Mouse (Mus musculus): ENCODE data around the gene Top2a. TPM values are rescaled to one million over a fixed set of nuclear protein-coding genes. Genes with fewer than 3 reads are reported as not detected.

The Top2a gene
- polyA plus RNA-seq (2016; fragmentation: Nextera tagmentation; extraction: Ambion mirVana) = 305 and 311 TPM in 2 replicates

- H3K9me3 ChIP-seq = no peaks in the 10 kb centered on the region
- H3K4me2 ChIP-seq (replicated peaks) = peak within 1 kb of the TSS; percentile 65
- peak within 1 kb of the TSS; percentile 80 for H3K9ac ChIP-seq (replicated peaks)
- peaks cover 27% of the 10 kb centered on the region for H3K4me1 ChIP-seq
- peaks cover 26% of the 10 kb centered on the region for H3K36me3 ChIP-seq
- under 1% methylated on average over 54 of the region's 54 CpGs for WGBS
- H3K27ac ChIP-seq (replicated peaks) = peak within 1 kb of the TSS; percentile 44; the same call in 1 of the 2 replicates
- ATAC-seq (ENCODE audit: low FRiP score, low read depth) = peak; percentile 95
- peak within 1 kb of the TSS; percentile 76 for H3K4me3 ChIP-seq
- no peaks in the 10 kb centered on the region for H3K27me3 ChIP-seq
These were observed at the start of gene Top2a for GRCm38 (mm10) chr11:99023500-99024467. Gene Top2a, minus strand, starts transcription at chr11:99024189.

GRCm38 (mm10) chr11:99073781-99074180 is 49.8 kb upstream of the Top2a start:
- H3K36me3 ChIP-seq = no peaks in the 10 kb centered on the region
- H3K9me3 ChIP-seq = no peaks in the 10 kb centered on the region
- ATAC-seq (ENCODE audit: low FRiP score, low read depth) = no peak
- WGBS = 63% methylated on average over 5 of the region's 5 CpGs
- H3K9ac ChIP-seq (replicated peaks) = no peak overlapping the region
- H3K27me3 ChIP-seq = no peaks in the 10 kb centered on the region; the same call in 1 of the 2 replicates
- no peak overlapping the region for H3K27ac ChIP-seq (replicated peaks)
- no peak overlapping the region for H3K4me2 ChIP-seq (replicated peaks)
- no peak overlapping the region for H3K4me3 ChIP-seq
- H3K4me1 ChIP-seq = peaks cover 13% of the 10 kb centered on the region

DNA sequence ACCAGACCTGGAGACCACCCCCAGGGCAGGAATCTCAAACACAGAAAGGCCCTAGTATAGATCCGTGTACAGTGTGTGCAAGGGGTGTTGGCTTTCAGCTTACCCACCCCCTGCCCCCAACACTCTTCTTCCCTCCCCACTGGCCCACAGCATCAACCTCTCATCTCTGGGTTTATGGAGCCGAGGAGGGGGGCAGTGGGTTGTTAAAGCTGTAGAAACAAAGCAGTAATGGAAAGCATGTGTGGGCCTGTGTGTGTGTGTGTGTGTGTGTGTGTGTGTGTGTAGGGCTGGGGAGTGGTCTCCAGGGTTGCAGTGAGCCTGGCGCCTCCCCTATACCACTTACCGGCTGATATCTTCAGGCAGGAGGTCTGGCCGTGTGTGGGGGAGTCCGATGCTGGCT is 47.9 kb upstream of the Top2a start:
- H3K4me1 ChIP-seq = peaks cover 13% of the 10 kb centered on the region
- no peak overlapping the region for H3K9ac ChIP-seq (replicated peaks)
- no peaks in the 10 kb centered on the region; the same call in 1 of the 2 replicates for H3K27me3 ChIP-seq
- H3K4me2 ChIP-seq (replicated peaks) = no peak overlapping the region
- 50% methylated on average over 6 of the region's 6 CpGs for WGBS
- peak overlapping the region; percentile 15; the same call in 1 of the 2 replicates for H3K27ac ChIP-seq (replicated peaks)
- ATAC-seq (ENCODE audit: low FRiP score, low read depth) = no peak
- no peaks in the 10 kb centered on the region for H3K9me3 ChIP-seq
- no peaks in the 10 kb centered on the region for H3K36me3 ChIP-seq
- H3K4me3 ChIP-seq = no peak overlapping the region

- WGBS = 93% methylated on average over 5 of the region's 5 CpGs
- Histone ChIP-seq H3K9ac (replicated peaks) (no peak overlapping the region), H3K27ac (replicated peaks) (no peak overlapping the region), H3K4me2 (replicated peaks) (no peak overlapping the region), H3K4me1 (peaks cover 13% of the 10 kb centered on the region), H3K36me3 (no peaks in the 10 kb centered on the region), H3K4me3 (no peak overlapping the region), H3K9me3 (no peaks in the 10 kb centered on the region), H3K27me3 (no peaks in the 10 kb centered on the region; the same call in none of the 2 replicates)
- ATAC-seq (ENCODE audit: low FRiP score, low read depth) = no peak
These were observed 44.5 kb upstream of the Top2a start for GRCm38 (mm10) chr11:99068455-99068854.

DNA sequence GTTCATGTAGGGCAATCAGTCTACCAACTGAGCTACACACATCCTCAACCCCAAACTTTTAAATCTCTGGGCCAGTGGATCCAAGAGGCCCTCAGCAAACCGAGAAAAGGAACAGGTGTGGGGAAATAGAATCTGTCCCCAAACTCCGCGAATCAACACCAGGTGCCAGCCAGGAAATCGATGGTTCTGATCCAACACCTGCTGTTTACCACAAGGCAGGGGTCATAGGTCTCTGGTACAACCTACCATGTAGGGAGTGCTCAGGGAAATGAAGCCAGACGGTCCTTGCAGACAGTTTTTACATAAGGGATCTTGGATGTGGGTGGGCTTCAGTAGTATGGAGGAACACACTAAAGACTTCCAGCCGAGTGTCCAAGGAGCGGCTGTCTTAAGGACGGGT is 43.6 kb upstream of the Top2a start:
- Histone ChIP-seq H3K4me2 (replicated peaks) (no peak overlapping the region), H3K27ac (replicated peaks) (no peak overlapping the region), H3K4me3 (no peak overlapping the region), H3K9me3 (no peaks in the 10 kb centered on the region), H3K27me3 (no peaks in the 10 kb centered on the region; the same call in none of the 2 replicates), H3K9ac (replicated peaks) (no peak overlapping the region), H3K36me3 (no peaks in the 10 kb centered on the region), H3K4me1 (peaks cover 13% of the 10 kb centered on the region)
- no peak for ATAC-seq (ENCODE audit: low FRiP score, low read depth)
- WGBS = 91% methylated on average over 8 of the region's 8 CpGs

GRCm38 (mm10) chr11:99065979-99066378 is 42.0 kb upstream of the Top2a start:
- Histone ChIP-seq H3K9ac (replicated peaks) (no peak overlapping the region), H3K9me3 (no peaks in the 10 kb centered on the region), H3K4me2 (replicated peaks) (no peak overlapping the region), H3K4me3 (no peak overlapping the region), H3K4me1 (no peaks in the 10 kb centered on the region), H3K27me3 (peaks cover 6% of the 10 kb centered on the region; the same call in 1 of the 2 replicates), H3K27ac (replicated peaks) (no peak overlapping the region), H3K36me3 (no peaks in the 10 kb centered on the region)
- 37% methylated on average over 2 of the region's 2 CpGs for WGBS
- 0 out of 2 replicates have a peak, but pooled peaks have one; percentile 44 for ATAC-seq (ENCODE audit: low FRiP score, low read depth)

- no peaks in the 10 kb centered on the region for H3K4me1 ChIP-seq
- H3K27ac ChIP-seq (replicated peaks) = no peak overlapping the region
- ATAC-seq (ENCODE audit: low FRiP score, low read depth) = no peak
- no peak overlapping the region for H3K4me2 ChIP-seq (replicated peaks)
- H3K4me3 ChIP-seq = no peak overlapping the region
- H3K9ac ChIP-seq (replicated peaks) = no peak overlapping the region
- no peaks in the 10 kb centered on the region for H3K9me3 ChIP-seq
- peaks cover 6% of the 10 kb centered on the region; the same call in 1 of the 2 replicates for H3K27me3 ChIP-seq
- WGBS = 77% methylated on average over 3 of the region's 3 CpGs
- H3K36me3 ChIP-seq = no peaks in the 10 kb centered on the region
These were observed 41.4 kb upstream of the Top2a start for GRCm38 (mm10) chr11:99065353-99065752.

- Histone ChIP-seq H3K27ac (replicated peaks) (no peak overlapping the region), H3K9ac (replicated peaks) (peak overlapping the region; percentile 34; the same call in 1 of the 2 replicates)
- WGBS = 35% methylated on average over 8 of the region's 8 CpGs
These were observed 39.6 kb upstream of the Top2a start for GRCm38 (mm10) chr11:99063406-99064131.

GRCm38 (mm10) chr11:99062661-99063060 is 38.7 kb upstream of the Top2a start:
- H3K9ac ChIP-seq (replicated peaks) = no peak overlapping the region
- H3K27me3 ChIP-seq = peaks cover 6% of the 10 kb centered on the region; the same call in 1 of the 2 replicates
- WGBS = 77% methylated on average over 7 of the region's 7 CpGs
- ATAC-seq (ENCODE audit: low FRiP score, low read depth) = no peak
- no peaks in the 10 kb centered on the region for H3K4me1 ChIP-seq
- H3K4me3 ChIP-seq = no peak overlapping the region
- peaks cover 8% of the 10 kb centered on the region; the same call in 1 of the 2 replicates for H3K9me3 ChIP-seq
- no peaks in the 10 kb centered on the region for H3K36me3 ChIP-seq
- H3K4me2 ChIP-seq (replicated peaks) = no peak overlapping the region
- no peak overlapping the region for H3K27ac ChIP-seq (replicated peaks)

More at GRCm38 (mm10) chr11:99063406-99064131, 39.6 kb upstream of the Top2a start:
- H3K36me3 ChIP-seq = no peaks in the 10 kb centered on the region
- H3K4me2 ChIP-seq (replicated peaks) = no peak overlapping the region
- H3K4me1 ChIP-seq = no peaks in the 10 kb centered on the region
- peaks cover 6% of the 10 kb centered on the region; the same call in 1 of the 2 replicates for H3K27me3 ChIP-seq
- H3K9me3 ChIP-seq = peaks cover 8% of the 10 kb centered on the region; the same call in 1 of the 2 replicates
- H3K4me3 ChIP-seq = no peak overlapping the region
- no peak for ATAC-seq (ENCODE audit: low FRiP score, low read depth)

- H3K4me1 ChIP-seq = peaks cover 9% of the 10 kb centered on the region
- H3K9me3 ChIP-seq = peaks cover 8% of the 10 kb centered on the region; the same call in 1 of the 2 replicates
- 93% methylated on average over 3 of the region's 3 CpGs for WGBS
- ATAC-seq (ENCODE audit: low FRiP score, low read depth) = no peak
- no peak overlapping the region for H3K27ac ChIP-seq (replicated peaks)
- H3K9ac ChIP-seq (replicated peaks) = no peak overlapping the region
- H3K27me3 ChIP-seq = peaks cover 6% of the 10 kb centered on the region; the same call in 1 of the 2 replicates
- no peak overlapping the region for H3K4me3 ChIP-seq
- H3K36me3 ChIP-seq = no peaks in the 10 kb centered on the region
- H3K4me2 ChIP-seq (replicated peaks) = no peak overlapping the region
These were observed 36.4 kb upstream of the Top2a start for GRCm38 (mm10) chr11:99060435-99060834.

DNA sequence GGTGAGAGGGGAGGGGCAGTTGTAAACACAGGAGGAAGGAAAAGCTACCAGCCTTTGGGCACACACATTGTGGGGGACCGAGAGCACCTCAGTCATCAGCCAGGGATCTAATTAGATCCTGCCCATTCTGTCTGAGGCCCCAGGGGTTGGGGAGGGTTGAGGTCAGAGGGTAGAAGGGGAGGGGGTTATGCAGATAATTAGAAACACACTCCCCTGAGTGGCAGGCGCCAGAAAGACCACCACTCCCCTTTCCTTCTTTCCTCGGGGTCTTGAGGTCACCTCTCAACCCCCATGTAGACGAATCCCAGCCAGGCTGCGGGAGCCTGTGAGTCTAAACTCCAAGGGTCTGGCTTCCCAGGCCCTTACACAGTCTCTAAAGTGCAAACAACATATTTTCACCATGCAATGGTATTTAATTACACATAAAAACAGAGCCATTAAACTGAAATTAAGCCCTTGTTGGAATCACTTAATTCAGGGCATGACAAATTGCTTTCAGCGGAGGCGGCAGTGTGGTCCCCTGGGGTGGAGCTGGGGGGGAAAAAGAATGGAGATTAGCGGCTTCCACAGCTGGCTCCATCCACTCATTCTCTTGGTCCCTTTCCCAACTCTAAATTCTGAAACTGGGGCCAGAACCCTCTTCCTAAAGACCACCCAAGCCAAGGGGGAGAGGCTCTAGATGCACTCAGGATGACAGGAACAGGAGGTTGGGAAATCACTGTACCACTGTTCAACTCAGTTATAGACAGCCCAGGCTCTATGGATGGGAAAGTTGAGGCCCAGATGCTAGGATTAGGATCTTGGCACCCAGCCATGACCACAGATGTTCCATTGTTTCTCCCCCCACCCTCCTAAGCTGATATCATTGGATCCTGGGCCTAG is 31.8 kb upstream of the Top2a start:
- WGBS = under 1% methylated on average over 7 of the region's 8 CpGs
- Histone ChIP-seq H3K27me3 (no peaks in the 10 kb centered on the region), H3K4me1 (peaks cover 13% of the 10 kb centered on the region), H3K9me3 (peaks cover 8% of the 10 kb centered on the region; the same call in 1 of the 2 replicates), H3K36me3 (peaks cover 14% of the 10 kb centered on the region; the same call in 1 of the 2 replicates), H3K4me3 (no peak overlapping the region), H3K27ac (replicated peaks) (peak overlapping the region; percentile 39; the same call in 1 of the 2 replicates), H3K9ac (replicated peaks) (no peak overlapping the region), H3K4me2 (replicated peaks) (no peak overlapping the region)
- peak; percentile 19; the same call in 1 of the 2 replicates for ATAC-seq (ENCODE audit: low FRiP score, low read depth)
